Comparison of ENCODE assay signal across 9 mouse cellular contexts in genomic region chr14:76883231-76883651, GRCm38 (mm10).
DNase-seq lines count a peak whose midpoint lies in the region; ATAC-seq and TF ChIP-seq lines count a peak whose summit lies in the region.
"Had no signal": no experiment of that assay in that cellular context is flagged by ENCODE, and none has a peak within 500 bp of the region (broad histone marks: within the 10 kb centered on the region; RNA-seq: fewer than 3 reads in every experiment).

No protein-coding gene starts in this region.

- TF ChIP-seq POLR2A in MEL (IDR thresholded peaks at IDR 0.05; ENCODE audit: control insufficient read depth in 1 of 2, insufficient read depth in 1 of 2, low read depth in 1 of 2, low read length in 2 of 2, poor library complexity in 1 of 2) = no peak

- no peaks in the 10 kb centered on the region for H3K9me3 ChIP-seq in heart, embryonic 14.5 days (ENCODE audit: control insufficient read depth, low read length)
- H3K9me3 ChIP-seq in MEL (replicated peaks; ENCODE audit: insufficient read depth, low read length) = no peaks in the 10 kb centered on the region
- no peaks in the 10 kb centered on the region for H3K9me3 ChIP-seq in forebrain, embryonic 10.5 days
- H3K9me3 ChIP-seq in liver, embryonic 13.5 days (replicated peaks) = no peaks in the 10 kb centered on the region

- peak overlapping the region; percentile 53 to 58 for H3K27ac ChIP-seq in heart, embryonic 14.5 days (replicated peaks in 1 of 2; ENCODE audit: control insufficient read depth in 1 of 2, insufficient read depth in 1 of 2, low read depth in 2 of 2, low read length in 2 of 2)
- H3K27ac ChIP-seq in MEL (ENCODE audit: control insufficient read depth, low read depth, low read length) = no peak overlapping the region
- peak overlapping the region; percentile 2; the same call in 1 of the 2 replicates for H3K27ac ChIP-seq in forebrain, embryonic 10.5 days
- peak overlapping the region; percentile 95 for H3K27ac ChIP-seq in liver, embryonic 13.5 days

- no peak for TF ChIP-seq RAD21 in MEL (IDR thresholded peaks at IDR 0.05; ENCODE audit: low read depth, low read length)

- H3K4me2 ChIP-seq in heart, embryonic 14.5 days (ENCODE audit: low read length) = peak overlapping the region; percentile 31
- H3K4me2 ChIP-seq in liver, embryonic 13.5 days = peak overlapping the region; percentile 61

- no peak for TF ChIP-seq CTCF in MEL (IDR thresholded peaks at IDR 0.05 in 2 of 3, conservative IDR thresholded peaks at IDR 0.05 in 1 of 3; ENCODE audit: control insufficient read depth in 1 of 3, insufficient read depth in 1 of 3, low read depth in 2 of 3, low read length in 3 of 3, poor library complexity in 1 of 3, severe bottlenecking in 1 of 3)

- no peaks in the 10 kb centered on the region for H3K79me2 ChIP-seq in MEL (ENCODE audit: control insufficient read depth, insufficient read depth, low read length, poor library complexity)

- TF ChIP-seq EP300 in MEL (IDR thresholded peaks at IDR 0.05; ENCODE audit: low read depth in 1 of 2, low read length in 2 of 2) = peak; percentile 73 to 82

- H3K9ac ChIP-seq in heart, embryonic 14.5 days (ENCODE audit: low read length) = 0 out of 2 replicates have a peak overlapping the region, but pooled peaks have one; percentile 27
- no peak overlapping the region for H3K9ac ChIP-seq in MEL (ENCODE audit: control insufficient read depth, low read depth, low read length, poor library complexity, severe bottlenecking)
- H3K9ac ChIP-seq in liver, embryonic 13.5 days = peak overlapping the region; percentile 47; the same call in 1 of the 2 replicates

- peaks cover 11 to 21% of the 10 kb centered on the region in 2 experiments for H3K4me1 ChIP-seq in heart, embryonic 14.5 days (ENCODE audit: control insufficient read depth in 2 of 2, insufficient read depth in 2 of 2, low read length in 2 of 2)
- peaks cover 0 to 10% of the 10 kb centered on the region in 2 experiments; a peak in 2 of 4 replicates for H3K4me1 ChIP-seq in MEL (ENCODE audit: control insufficient read depth in 1 of 2, insufficient read depth in 2 of 2, low read length in 2 of 2)
- H3K4me1 ChIP-seq in forebrain, embryonic 10.5 days = peaks cover 32% of the 10 kb centered on the region
- H3K4me1 ChIP-seq in liver, embryonic 13.5 days (replicated peaks) = peaks cover 41% of the 10 kb centered on the region

- H3K4me3 ChIP-seq in heart, embryonic 14.5 days (ENCODE audit: control insufficient read depth in 1 of 2, insufficient read depth in 1 of 2, low read depth in 1 of 2, low read length in 2 of 2) = no peak overlapping the region
- no peak overlapping the region for H3K4me3 ChIP-seq in MEL (ENCODE audit: control insufficient read depth in 1 of 2, insufficient read depth in 1 of 2, low read depth in 2 of 2, low read length in 2 of 2)
- H3K4me3 ChIP-seq in forebrain, embryonic 10.5 days = no peak overlapping the region
- H3K4me3 ChIP-seq in liver, embryonic 13.5 days (replicated peaks) = peak overlapping the region; percentile 29

- DNase-seq in heart, adult 11 months = no peak
- DNase-seq in MEL (ENCODE audit: low read depth, low spot score) (peak; percentile 74), adipocyte (ENCODE audit: low spot score) (no peak)
- no peak for DNase-seq in forebrain, embryonic 10.5 days (ENCODE audit: extremely low spot score, low spot score)
- peak; percentile 76 for DNase-seq in liver, embryonic 13.5 days
- DNase-seq in frontal cortex, postnatal 36 days (ENCODE audit: low spot score in 2 of 2) = no peak
- no peak for DNase-seq in layer of hippocampus, postnatal 14 days (ENCODE audit: low spot score in 2 of 2)

- H3K27me3 ChIP-seq in heart, embryonic 14.5 days (ENCODE audit: control insufficient read depth, insufficient read depth, low read length) = no peaks in the 10 kb centered on the region
- H3K27me3 ChIP-seq in MEL (ENCODE audit: control insufficient read depth in 1 of 2, insufficient read depth in 2 of 2, low read length in 2 of 2) = no peaks in the 10 kb centered on the region
- no peaks in the 10 kb centered on the region; the same call in 1 of the 2 replicates for H3K27me3 ChIP-seq in forebrain, embryonic 10.5 days (ENCODE audit: poor library complexity, severe bottlenecking)
- H3K27me3 ChIP-seq in liver, embryonic 13.5 days = no peaks in the 10 kb centered on the region
- H3K27me3 ChIP-seq: CH12.LX had no signal

- no peaks in the 10 kb centered on the region for H3K36me3 ChIP-seq in heart, embryonic 14.5 days (ENCODE audit: control insufficient read depth, insufficient read depth, low read length)
- peaks cover 0 to 10% of the 10 kb centered on the region in 2 experiments; a peak in 2 of 4 replicates for H3K36me3 ChIP-seq in MEL (ENCODE audit: control insufficient read depth in 1 of 2, insufficient read depth in 2 of 2, low read length in 2 of 2)
- H3K36me3 ChIP-seq in forebrain, embryonic 10.5 days (replicated peaks) = no peaks in the 10 kb centered on the region
- H3K36me3 ChIP-seq in liver, embryonic 13.5 days = no peaks in the 10 kb centered on the region

- WGBS in heart, embryonic 14.5 days = 25% methylated on average over 3 of the region's 3 CpGs
- 30% methylated on average over 3 of the region's 3 CpGs for WGBS in forebrain, embryonic 10.5 days
- WGBS in liver, embryonic 13.5 days (ENCODE audit: insufficient replicate concordance) = 43% methylated on average over 3 of the region's 3 CpGs

- no peak for ATAC-seq in heart, embryonic 14.5 days (ENCODE audit: insufficient number of reproducible peaks, insufficient read depth, low FRiP score, low read depth)
- ATAC-seq in liver, embryonic 13.5 days (ENCODE audit: low read depth) = peak; percentile 95

TF ChIP-seq in MEL, 35 proteins besides CTCF, POLR2A, EP300 and RAD21:
- TF ChIP-seq KAT2A (conservative IDR thresholded peaks at IDR 0.05; ENCODE audit: low read depth, low read length) (no peak), MAFK (IDR thresholded peaks at IDR 0.05; ENCODE audit: borderline replicate concordance, low read depth, low read length) (no peak), TAL1 (IDR thresholded peaks at IDR 0.05; ENCODE audit: low read length) (peak; percentile 40), TCF12 (IDR thresholded peaks at IDR 0.05; ENCODE audit: low read depth, low read length) (peak; percentile 76), USF2 (IDR thresholded peaks at IDR 0.05; ENCODE audit: borderline replicate concordance in 1 of 2, insufficient read depth in 1 of 2, low read depth in 1 of 2, low read length in 2 of 2) (no peak), MAZ (IDR thresholded peaks at IDR 0.05; ENCODE audit: low read depth, low read length) (no peak), NRF1 (IDR thresholded peaks at IDR 0.05; ENCODE audit: insufficient read depth, low read depth, low read length, poor library complexity, severe bottlenecking) (no peak), ETS1 (IDR thresholded peaks at IDR 0.05; ENCODE audit: low read depth, low read length) (peak; percentile 66), ZNF384 (IDR thresholded peaks at IDR 0.05; ENCODE audit: low read depth, low read length) (peak; percentile 87), POLR2AphosphoS2 (IDR thresholded peaks at IDR 0.05; ENCODE audit: low read length) (no peak), UBTF (IDR thresholded peaks at IDR 0.05; ENCODE audit: borderline replicate concordance, insufficient read depth, low read depth, low read length) (no peak), ZMIZ1 (IDR thresholded peaks at IDR 0.05; ENCODE audit: low read depth, low read length) (no peak), RCOR1 (IDR thresholded peaks at IDR 0.05; ENCODE audit: low read depth, low read length) (peak; percentile 52; the same call in 1 of the 2 replicates), JUND (IDR thresholded peaks at IDR 0.05; ENCODE audit: low read depth, low read length) (peak; percentile 84), GATA1 (IDR thresholded peaks at IDR 0.05; ENCODE audit: low read depth, low read length) (peak; percentile 84), CHD2 (IDR thresholded peaks at IDR 0.05; ENCODE audit: low read length) (no peak)

Comparison
In these comparisons a context has a peak if more than half of its experiments do, and no peak if none do; other contexts are left out.
1. DNase-seq: peak in MEL (single experiment) and liver, embryonic 13.5 days (single experiment); none in heart, adult 11 months (single experiment), forebrain, embryonic 10.5 days (single experiment), adipocyte (single experiment), frontal cortex, postnatal 36 days (0 of 2) and layer of hippocampus, postnatal 14 days (0 of 2).